Mouse (Mus musculus): ENCODE results near the gene Atl3. TPM values are rescaled to one million over a fixed set of nuclear protein-coding genes. Genes with fewer than 3 reads are reported as not detected.
A peak's percentile ranks its signal among the peaks of the same experiment; 100 is the strongest.

Gene Atl3
- polyA plus RNA-seq, 1 experiment = 16.6 TPM

GRCm38 (mm10) chr19:7563676-7564075, 69.8 kb downstream of the Atl3 start:
- no peak for DNase-seq (ENCODE audit: low read depth)

GRCm38 (mm10) chr19:7564457-7564856, 70.6 kb downstream of the Atl3 start:
- no peak for TF ChIP-seq CTCF (IDR thresholded peaks at IDR 0.05; ENCODE audit: borderline replicate concordance, extremely low read depth, insufficient read depth, insufficient read length)
- TF ChIP-seq POLR2A (IDR thresholded peaks at IDR 0.05; ENCODE audit: borderline replicate concordance, extremely low read depth, insufficient read depth, insufficient read length, poor library complexity, severe bottlenecking) = no peak
- DNase-seq (ENCODE audit: low read depth) = no peak

More at GRCm38 (mm10) chr19:7563676-7564075, 69.8 kb downstream of the Atl3 start:
- TF ChIP-seq POLR2A (IDR thresholded peaks at IDR 0.05; ENCODE audit: borderline replicate concordance, extremely low read depth, insufficient read depth, insufficient read length, poor library complexity, severe bottlenecking) = no peak
- no peak for TF ChIP-seq CTCF (IDR thresholded peaks at IDR 0.05; ENCODE audit: borderline replicate concordance, extremely low read depth, insufficient read depth, insufficient read length)

GRCm38 (mm10) chr19:7566826-7567225, 73.0 kb downstream of the Atl3 start:
- DNase-seq (ENCODE audit: low read depth) = peak; percentile 23
- no peak for TF ChIP-seq CTCF (IDR thresholded peaks at IDR 0.05; ENCODE audit: borderline replicate concordance, extremely low read depth, insufficient read depth, insufficient read length)
- no peak for TF ChIP-seq POLR2A (IDR thresholded peaks at IDR 0.05; ENCODE audit: borderline replicate concordance, extremely low read depth, insufficient read depth, insufficient read length, poor library complexity, severe bottlenecking)

GRCm38 (mm10) chr19:7568364-7568763, 74.5 kb downstream of the Atl3 start:
- DNase-seq (ENCODE audit: low read depth) = no peak
- TF ChIP-seq POLR2A (IDR thresholded peaks at IDR 0.05; ENCODE audit: borderline replicate concordance, extremely low read depth, insufficient read depth, insufficient read length, poor library complexity, severe bottlenecking) = no peak
- no peak for TF ChIP-seq CTCF (IDR thresholded peaks at IDR 0.05; ENCODE audit: borderline replicate concordance, extremely low read depth, insufficient read depth, insufficient read length)

- TF ChIP-seq POLR2A (IDR thresholded peaks at IDR 0.05; ENCODE audit: borderline replicate concordance, extremely low read depth, insufficient read depth, insufficient read length, poor library complexity, severe bottlenecking) (no peak), CTCF (IDR thresholded peaks at IDR 0.05; ENCODE audit: borderline replicate concordance, extremely low read depth, insufficient read depth, insufficient read length) (no peak)
- no peak for DNase-seq (ENCODE audit: low read depth)
Observed at GRCm38 (mm10) chr19:7569650-7570049, 75.8 kb downstream of the Atl3 start.

GRCm38 (mm10) chr19:7576180-7576579, 82.3 kb downstream of the Atl3 start:
- TF ChIP-seq POLR2A (IDR thresholded peaks at IDR 0.05; ENCODE audit: borderline replicate concordance, extremely low read depth, insufficient read depth, insufficient read length, poor library complexity, severe bottlenecking) = no peak
- no peak for TF ChIP-seq CTCF (IDR thresholded peaks at IDR 0.05; ENCODE audit: borderline replicate concordance, extremely low read depth, insufficient read depth, insufficient read length)
- DNase-seq (ENCODE audit: low read depth) = no peak

- no peak for DNase-seq (ENCODE audit: low read depth)
- no peak for TF ChIP-seq POLR2A (IDR thresholded peaks at IDR 0.05; ENCODE audit: borderline replicate concordance, extremely low read depth, insufficient read depth, insufficient read length, poor library complexity, severe bottlenecking)
- no peak for TF ChIP-seq CTCF (IDR thresholded peaks at IDR 0.05; ENCODE audit: borderline replicate concordance, extremely low read depth, insufficient read depth, insufficient read length)
Observed at GRCm38 (mm10) chr19:7577710-7578109, 83.9 kb downstream of the Atl3 start.

- DNase-seq (ENCODE audit: low read depth) = no peak
- TF ChIP-seq POLR2A (IDR thresholded peaks at IDR 0.05; ENCODE audit: borderline replicate concordance, extremely low read depth, insufficient read depth, insufficient read length, poor library complexity, severe bottlenecking) = no peak
- no peak for TF ChIP-seq CTCF (IDR thresholded peaks at IDR 0.05; ENCODE audit: borderline replicate concordance, extremely low read depth, insufficient read depth, insufficient read length)
Observed at GRCm38 (mm10) chr19:7581042-7581441, 87.2 kb downstream of the Atl3 start.

GRCm38 (mm10) chr19:7583101-7583500, 89.3 kb downstream of the Atl3 start:
- no peak for TF ChIP-seq POLR2A (IDR thresholded peaks at IDR 0.05; ENCODE audit: borderline replicate concordance, extremely low read depth, insufficient read depth, insufficient read length, poor library complexity, severe bottlenecking)
- no peak for TF ChIP-seq CTCF (IDR thresholded peaks at IDR 0.05; ENCODE audit: borderline replicate concordance, extremely low read depth, insufficient read depth, insufficient read length)
- no peak for DNase-seq (ENCODE audit: low read depth)

GRCm38 (mm10) chr19:7583599-7583998, 89.8 kb downstream of the Atl3 start:
- no peak for TF ChIP-seq CTCF (IDR thresholded peaks at IDR 0.05; ENCODE audit: borderline replicate concordance, extremely low read depth, insufficient read depth, insufficient read length)
- TF ChIP-seq POLR2A (IDR thresholded peaks at IDR 0.05; ENCODE audit: borderline replicate concordance, extremely low read depth, insufficient read depth, insufficient read length, poor library complexity, severe bottlenecking) = no peak
- DNase-seq (ENCODE audit: low read depth) = no peak

GRCm38 (mm10) chr19:7585279-7585678, 91.4 kb downstream of the Atl3 start:
- no peak for DNase-seq (ENCODE audit: low read depth)
- TF ChIP-seq POLR2A (IDR thresholded peaks at IDR 0.05; ENCODE audit: borderline replicate concordance, extremely low read depth, insufficient read depth, insufficient read length, poor library complexity, severe bottlenecking) (no peak), CTCF (IDR thresholded peaks at IDR 0.05; ENCODE audit: borderline replicate concordance, extremely low read depth, insufficient read depth, insufficient read length) (no peak)

- TF ChIP-seq POLR2A (IDR thresholded peaks at IDR 0.05; ENCODE audit: borderline replicate concordance, extremely low read depth, insufficient read depth, insufficient read length, poor library complexity, severe bottlenecking) (no peak), CTCF (IDR thresholded peaks at IDR 0.05; ENCODE audit: borderline replicate concordance, extremely low read depth, insufficient read depth, insufficient read length) (no peak)
- DNase-seq (ENCODE audit: low read depth) = no peak
Observed at GRCm38 (mm10) chr19:7585764-7586163, 91.9 kb downstream of the Atl3 start.

Other genes starting within 250 kb of the Atl3 start
- gene Rcor2, start 226.7 kb upstream of the Atl3 start, polyA plus RNA-seq (2012; rRNA removed) = 134 and 211 TPM in 2 replicates
- gene Mark2, start 152.2 kb upstream of the Atl3 start, polyA plus RNA-seq (2012; rRNA removed) = 70.4 and 98.0 TPM in 2 replicates
- 48.2 and 49.2 TPM in 2 replicates for gene Spindoc, start 111.0 kb upstream of the Atl3 start, polyA plus RNA-seq (2012; rRNA removed)
- 162 and 167 TPM in 2 replicates for gene 2700081O15Rik, start 76.4 kb upstream of the Atl3 start, polyA plus RNA-seq (2012; rRNA removed)
- gene Rtn3, start 10.8 kb upstream of the Atl3 start, polyA plus RNA-seq (2012; rRNA removed) = 436 and 508 TPM in 2 replicates
- gene Pla2g16, start 63.4 kb downstream of the Atl3 start, polyA plus RNA-seq (2012; rRNA removed) = 3.2 and 3.5 TPM in 2 replicates
- 0.68 and 0.72 TPM in 2 replicates for gene Lgals12, start 113.2 kb downstream of the Atl3 start, polyA plus RNA-seq (2012; rRNA removed)
- gene Hrasls5, start 118.5 kb downstream of the Atl3 start, polyA plus RNA-seq (2012; rRNA removed) = 0.15 TPM in 1 of 2 replicates, not detected in the other
- 0.14 and 0.22 TPM in 2 replicates for gene Slc22a19, start 217.3 kb downstream of the Atl3 start, polyA plus RNA-seq (2012; rRNA removed)

Measured in brain, embryonic 14.5 days (tissue).